Mouse (Mus musculus): ENCODE results near the gene Ccdc159. TPM values are rescaled to one million over a fixed set of nuclear protein-coding genes. Genes with fewer than 3 reads are reported as not detected.

Gene Ccdc159
- total RNA-seq, 1 experiment from 2014 or later, result 6.5 TPM

- DNase-seq, result no peak
Measured at GRCm38 (mm10) chr9:21934021-21934420, 6.8 kb downstream of the Ccdc159 start.

DNA sequence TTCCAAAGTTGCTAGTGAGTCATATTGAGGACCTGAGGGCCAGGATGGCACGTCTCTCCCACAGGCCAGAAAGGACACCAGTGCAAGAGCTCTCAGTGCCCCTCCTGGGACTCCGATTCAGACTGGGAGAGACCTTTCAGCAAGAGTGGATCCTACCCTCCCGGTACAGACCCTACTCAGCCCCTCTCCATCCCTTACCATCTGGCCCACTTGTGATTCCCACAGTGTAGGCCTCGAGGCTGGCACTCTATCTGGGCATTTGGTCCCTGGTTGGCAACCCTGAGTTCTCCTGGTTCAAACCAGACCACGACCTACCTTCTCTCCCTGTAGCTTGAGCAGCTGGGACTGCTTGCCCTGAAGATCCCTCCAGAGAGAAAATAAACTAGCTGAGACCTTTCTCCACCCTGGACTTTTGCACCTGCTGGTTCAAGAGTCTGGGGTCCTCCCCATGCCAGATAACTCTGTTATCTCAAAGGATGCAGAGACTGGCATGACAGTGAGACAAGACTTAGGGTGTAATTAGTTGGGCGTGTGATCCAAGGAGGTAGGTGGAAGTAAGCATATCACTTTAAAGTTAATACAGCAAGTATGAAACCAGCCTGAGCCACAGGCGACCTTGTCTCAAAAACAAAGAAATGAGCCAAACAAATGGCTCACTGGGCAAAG is 8.3 kb downstream of the Ccdc159 start:
- DNase-seq, result no peak

DNA sequence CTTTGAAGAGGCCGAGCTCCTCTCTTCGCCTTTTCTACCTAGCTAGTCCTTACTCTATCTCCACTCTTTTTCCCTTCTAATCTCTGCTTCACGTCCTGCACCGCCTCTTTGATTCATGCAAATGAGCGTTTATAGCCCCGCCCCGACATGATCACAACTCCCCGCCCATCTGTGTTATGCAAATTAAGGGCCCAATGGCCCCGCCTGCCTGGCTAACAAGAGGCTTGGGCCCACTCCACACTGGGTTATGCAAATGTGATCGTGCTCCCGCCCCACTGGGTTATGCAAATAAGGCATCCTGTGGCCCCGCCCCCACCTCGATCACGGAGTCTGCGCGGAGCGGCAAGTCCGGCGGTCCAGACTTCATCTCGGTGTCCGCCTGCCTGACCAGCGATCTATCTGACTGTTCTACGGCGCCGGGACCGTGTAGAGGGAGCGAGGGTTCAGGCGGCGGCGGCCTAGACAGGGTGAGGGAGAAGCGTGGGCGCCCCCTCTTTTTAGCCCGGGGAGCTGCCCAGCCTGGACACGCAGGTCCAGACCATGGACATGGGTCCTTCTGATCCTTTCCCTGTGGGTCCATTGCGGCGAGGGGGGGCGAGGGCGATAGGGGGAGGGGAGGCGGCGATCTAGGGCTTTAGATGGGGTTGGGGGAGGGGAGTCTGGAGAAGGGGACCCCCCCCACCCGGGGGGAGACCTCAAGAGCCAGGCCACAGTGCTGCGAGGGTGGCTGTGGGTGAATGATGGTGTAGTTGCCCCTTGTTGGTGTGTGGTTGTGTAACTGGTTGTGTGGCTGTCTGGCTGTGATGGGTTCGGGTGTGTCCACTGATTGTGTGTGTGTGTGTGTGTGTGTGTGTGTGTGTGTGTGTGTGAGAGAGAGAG is 9.7 kb downstream of the Ccdc159 start, which contains the start of gene Plppr2:
Gene Plppr2, plus strand, starts transcription at position 342 of the 879 bp plus-strand sequence.
- peak; percentile 99 for DNase-seq

DNA sequence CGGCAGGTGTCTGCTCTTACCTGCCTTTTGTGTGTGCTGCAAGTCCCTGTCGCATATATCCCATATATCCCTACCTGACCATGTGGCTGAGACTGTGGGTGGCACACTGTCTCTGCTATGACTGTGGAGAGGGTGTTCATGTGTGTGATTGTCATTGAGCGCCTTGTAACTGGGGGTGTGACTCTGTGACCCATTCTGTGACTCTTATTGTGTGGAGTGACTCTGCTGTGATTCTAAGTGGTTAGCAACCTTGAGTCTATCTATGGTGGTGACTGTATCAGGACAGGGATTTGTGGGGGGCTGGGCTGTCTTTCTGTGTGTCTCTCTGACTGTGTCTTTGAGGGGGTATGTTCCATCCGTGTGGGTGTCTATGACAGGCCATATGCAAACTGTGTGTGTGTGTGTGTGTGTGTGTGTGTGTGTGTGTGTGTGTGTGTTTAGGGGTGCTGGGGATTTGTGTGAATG is 10.5 kb downstream of the Ccdc159 start:
- peak; percentile 58 for DNase-seq

DNA sequence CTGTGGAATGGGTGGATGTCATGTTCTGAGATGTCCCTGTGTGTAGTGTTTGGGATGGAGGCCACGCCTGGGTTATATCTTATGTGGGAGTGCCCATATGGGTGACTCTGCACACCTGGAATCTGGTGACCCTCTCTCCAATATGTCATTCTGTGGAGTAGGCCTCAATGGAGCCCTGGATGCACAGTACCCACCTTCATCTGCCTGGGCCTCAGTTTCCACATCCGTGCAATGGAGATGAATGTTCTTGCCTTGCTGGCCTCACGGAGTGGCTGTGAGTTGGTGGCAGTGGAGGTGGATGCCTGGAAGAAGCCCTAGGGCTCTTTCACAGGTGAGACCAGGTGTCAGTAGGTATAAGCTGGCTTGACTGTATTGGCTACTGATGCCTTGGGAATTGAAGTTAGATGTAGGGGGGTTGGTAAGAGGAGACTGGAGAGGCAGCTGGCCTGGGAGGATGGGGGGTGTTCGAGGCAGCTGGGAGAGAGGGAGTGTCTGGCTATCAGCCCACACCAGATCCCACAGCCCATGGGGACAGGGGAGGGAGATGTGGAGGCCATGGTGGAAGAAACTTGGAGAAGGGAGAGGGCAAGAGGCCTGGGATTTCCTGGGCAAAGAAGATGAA is 11.1 kb downstream of the Ccdc159 start:
- DNase-seq, result no peak

- DNase-seq, result no peak
Measured at GRCm38 (mm10) chr9:21943046-21943445, 15.8 kb downstream of the Ccdc159 start.

GRCm38 (mm10) chr9:21943638-21944037 is 16.4 kb downstream of the Ccdc159 start:
- no peak for DNase-seq

DNA sequence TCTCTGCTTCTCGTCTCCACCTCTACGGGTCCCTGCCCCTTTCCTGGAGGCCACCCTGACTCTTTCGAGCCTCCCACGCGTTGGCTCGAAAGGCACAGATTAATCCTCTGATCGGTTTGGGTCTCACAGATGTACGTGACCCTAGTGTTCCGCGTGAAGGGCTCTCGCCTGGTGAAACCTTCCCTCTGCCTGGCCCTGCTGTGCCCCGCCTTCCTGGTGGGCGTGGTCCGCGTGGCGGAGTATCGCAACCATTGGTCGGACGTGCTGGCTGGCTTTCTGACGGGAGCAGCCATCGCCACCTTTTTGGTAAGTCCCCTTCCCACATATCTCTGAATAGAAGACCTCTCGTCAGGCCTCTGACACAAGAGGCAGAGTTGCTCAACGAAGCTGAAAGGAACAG is 17.0 kb downstream of the Ccdc159 start:
- DNase-seq, result peak; percentile 43

DNA sequence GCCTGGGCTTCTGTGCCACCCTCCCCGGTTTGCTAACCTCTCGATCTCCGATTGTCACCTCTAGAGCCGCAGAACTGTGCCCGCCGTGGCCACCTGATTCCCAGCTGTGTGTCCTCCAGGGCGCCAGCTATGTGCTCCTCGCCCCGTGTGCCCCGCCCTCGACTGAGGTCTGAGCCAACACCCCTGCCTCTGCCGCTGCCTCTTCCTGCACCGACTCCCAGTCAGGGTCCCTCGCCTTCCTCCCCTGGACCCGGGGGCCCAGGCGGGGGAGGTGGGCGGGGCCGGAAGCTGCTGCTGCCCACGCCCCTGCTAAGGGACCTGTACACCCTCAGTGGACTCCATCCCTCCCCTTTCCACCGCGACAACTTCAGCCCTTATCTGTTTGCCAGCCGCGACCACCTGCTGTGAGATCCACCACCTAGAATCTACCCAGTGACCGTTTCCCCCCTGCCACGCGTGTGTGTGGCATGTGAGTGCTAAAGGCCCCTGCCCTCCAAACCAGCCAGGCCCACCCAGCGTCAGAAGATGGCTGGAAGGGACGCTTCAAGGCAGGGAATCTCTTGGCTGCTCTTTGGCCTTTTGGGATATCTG is 20.4 kb downstream of the Ccdc159 start:
- no peak for DNase-seq

- no peak for DNase-seq
Measured at GRCm38 (mm10) chr9:21948146-21948545, 20.9 kb downstream of the Ccdc159 start.

DNA sequence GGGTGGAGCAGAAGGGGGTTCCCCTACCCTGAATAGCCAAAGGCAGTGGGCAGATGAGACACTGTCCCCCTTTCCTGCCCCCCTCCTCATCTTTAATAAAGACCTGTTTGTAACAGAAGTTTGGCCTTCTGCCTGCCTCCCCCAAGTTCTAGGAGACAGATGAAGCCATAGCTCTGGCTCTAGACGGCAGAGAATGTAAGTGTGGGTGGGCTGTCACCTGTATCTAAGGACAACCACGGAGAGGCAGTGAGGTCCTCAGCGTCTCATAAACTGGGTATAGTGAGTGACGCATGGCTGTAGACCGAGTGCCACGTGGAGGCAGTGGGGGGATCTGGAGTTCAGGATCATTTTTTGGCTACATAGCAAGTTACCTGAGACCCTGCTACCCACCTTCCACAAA is 21.5 kb downstream of the Ccdc159 start:
- DNase-seq, result no peak

- DNase-seq, result peak; percentile 85
Measured at GRCm38 (mm10) chr9:21950322-21950721, 23.1 kb downstream of the Ccdc159 start.

DNA sequence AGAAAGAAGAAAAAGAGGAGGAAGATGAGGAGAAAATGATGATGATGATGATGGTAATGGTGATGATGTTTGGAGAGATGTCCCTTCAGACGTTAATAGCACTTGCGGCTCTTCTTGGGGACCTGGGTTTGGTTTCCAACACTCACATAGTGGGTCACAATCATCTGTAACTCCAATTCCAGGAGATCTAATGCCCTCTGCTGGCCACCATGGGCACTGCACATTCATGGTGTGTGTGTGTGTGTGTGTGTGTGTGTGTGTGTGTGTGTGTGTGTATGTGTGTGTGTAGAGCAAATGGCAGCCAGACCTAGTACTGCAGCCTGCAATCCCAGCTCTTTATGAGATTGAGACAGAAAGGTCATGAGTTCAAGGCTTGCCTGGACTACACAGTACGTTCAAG is 24.7 kb downstream of the Ccdc159 start:
- DNase-seq, result no peak

DNA sequence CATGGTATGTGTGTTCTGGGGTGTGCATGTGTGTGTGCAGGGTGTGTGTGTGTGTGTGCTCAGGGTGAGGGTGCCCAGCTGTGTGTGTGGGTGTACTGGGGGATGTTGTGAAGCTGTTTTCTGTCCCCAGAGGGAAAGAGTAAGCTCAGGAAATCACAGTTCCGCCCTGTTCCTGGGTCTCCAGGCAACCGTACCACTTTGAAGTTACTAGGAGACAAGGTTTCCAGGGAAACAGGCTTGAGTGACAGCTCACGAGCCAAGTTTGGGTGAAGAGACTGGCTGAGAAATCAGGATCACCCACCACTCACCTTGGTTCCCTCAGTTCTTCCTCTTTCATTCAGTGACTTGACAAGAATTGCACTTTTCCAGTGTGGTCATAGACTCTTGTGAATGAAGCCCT is 26.3 kb downstream of the Ccdc159 start:
- no peak for DNase-seq

DNA sequence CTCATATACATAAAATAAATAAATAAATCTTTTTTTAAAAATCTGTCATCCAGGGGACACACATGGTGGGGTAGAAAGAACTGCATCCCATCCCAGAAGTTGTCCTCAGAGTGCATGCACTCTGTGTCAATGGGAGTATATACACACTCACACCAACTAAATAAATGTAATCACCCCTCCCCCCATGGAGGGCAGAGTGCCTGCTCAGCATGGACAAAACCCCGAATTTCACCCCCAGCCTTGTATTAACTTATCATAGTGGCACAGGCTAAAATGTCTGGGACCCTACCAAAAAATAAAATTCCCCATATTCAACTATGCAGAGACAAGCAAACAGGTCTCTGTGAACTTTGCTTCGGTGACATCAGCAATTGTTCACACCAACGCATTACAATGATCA is 27.4 kb downstream of the Ccdc159 start:
- no peak for DNase-seq

GRCm38 (mm10) chr9:21955225-21955569 is 27.9 kb downstream of the Ccdc159 start:
- no peak for DNase-seq

DNA sequence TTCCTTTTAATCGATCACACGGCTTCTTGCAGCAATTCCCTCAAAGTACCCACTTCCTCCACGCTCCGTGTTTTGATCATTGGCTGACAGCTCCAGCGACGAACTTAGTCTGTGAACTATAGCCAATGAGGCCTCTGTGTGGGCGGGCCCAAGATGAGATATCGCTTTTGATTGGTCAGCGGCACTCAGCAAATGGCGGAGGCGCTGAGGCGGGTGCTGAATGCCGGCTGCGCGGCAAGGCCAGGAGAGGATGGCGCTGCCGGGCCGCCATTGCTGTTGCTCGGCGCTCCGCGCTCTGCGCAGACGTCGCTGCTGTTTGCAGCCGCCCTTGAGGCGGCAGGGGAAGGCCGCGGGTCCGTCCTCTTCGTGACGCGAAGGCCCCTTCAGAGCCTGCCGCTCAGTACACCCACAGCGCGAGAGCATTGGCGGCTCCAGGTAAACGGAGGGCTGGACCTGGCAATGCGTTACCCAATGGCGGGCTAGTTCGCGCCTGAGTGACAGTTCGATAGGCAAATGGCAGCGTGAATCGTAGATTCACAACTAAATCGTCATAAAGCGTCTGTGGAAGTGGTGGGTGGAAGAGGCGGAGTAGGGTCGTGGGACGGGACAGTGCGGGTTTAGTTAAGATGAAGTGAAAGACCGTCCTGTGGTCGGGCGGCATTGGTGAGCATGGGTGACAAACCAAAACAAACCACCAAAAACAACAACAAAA is 28.5 kb downstream of the Ccdc159 start, which contains the start of gene Swsap1:
Gene Swsap1, plus strand, starts transcription at position 186 of the 712 bp plus-strand sequence.
- peak; percentile 97 for DNase-seq

GRCm38 (mm10) chr9:21958372-21958771 is 31.1 kb downstream of the Ccdc159 start:
- DNase-seq, result no peak

DNA sequence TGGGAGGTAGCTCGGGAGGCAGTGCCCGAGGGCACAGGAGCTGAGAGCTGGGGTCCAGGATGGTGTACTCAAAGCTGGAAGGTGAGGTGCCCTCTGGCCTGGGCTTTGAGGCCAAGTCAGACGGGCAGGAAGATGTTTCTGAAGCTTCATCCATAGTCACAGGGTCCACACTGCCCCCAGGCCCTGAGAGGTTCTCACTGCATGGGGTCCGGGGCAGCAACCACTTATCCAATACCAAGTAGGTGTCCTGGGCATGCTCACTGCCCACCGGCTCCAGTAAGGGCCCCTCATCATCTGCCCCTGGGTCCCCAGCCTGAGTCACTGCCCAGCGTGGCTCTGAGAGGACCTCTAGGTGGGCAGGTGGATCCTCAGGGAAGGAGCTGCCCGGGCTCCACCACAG is 32.0 kb downstream of the Ccdc159 start:
- DNase-seq, result no peak

DNA sequence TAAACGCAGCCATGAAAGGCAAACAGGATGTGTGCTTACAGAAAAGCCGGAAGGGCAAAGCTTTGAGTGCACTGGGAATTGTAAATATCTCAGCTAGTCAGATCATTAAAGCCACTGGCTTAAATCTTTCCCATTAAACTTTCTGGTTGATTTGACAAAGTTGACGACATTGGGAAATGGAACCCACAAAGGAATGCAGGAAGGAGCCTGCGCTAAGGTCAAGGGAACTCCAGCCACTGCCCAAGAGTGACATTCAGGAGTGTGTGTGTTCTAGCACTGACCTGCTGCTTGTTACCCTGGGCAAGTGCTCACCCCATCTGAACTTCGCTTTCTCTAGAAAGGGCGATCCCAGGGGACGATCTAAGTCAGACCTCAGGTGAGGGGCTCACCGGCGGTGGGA is 32.9 kb downstream of the Ccdc159 start:
- no peak for DNase-seq

GRCm38 (mm10) chr9:21960558-21961208 is 33.4 kb downstream of the Ccdc159 start:
- DNase-seq, result peak; percentile 51

Data from adrenal gland, postnatal 14 days (tissue).